Mouse (Mus musculus): ENCODE results near the gene Ophn1.
A peak's percentile ranks its signal among the peaks of the same experiment; 100 is the strongest.

Ophn1 gene

GRCm38 (mm10) chrX:98890406-98891116 is at the start of gene Ophn1:
Gene Ophn1 (minus strand): TSS chrX:98891025.
- DNase-seq (ENCODE audit: low spot score), result peak; percentile 59

- peak; percentile 71 for DNase-seq (ENCODE audit: low spot score)
Measured at GRCm38 (mm10) chrX:98937555-98938294, 46.9 kb upstream of the Ophn1 start.

- DNase-seq (ENCODE audit: low spot score), result peak; percentile 92
Measured at GRCm38 (mm10) chrX:98936707-98937554, 46.1 kb upstream of the Ophn1 start.

- no peak for DNase-seq (ENCODE audit: low spot score)
Measured at GRCm38 (mm10) chrX:98936101-98936500, 45.3 kb upstream of the Ophn1 start, which contains the start of gene Yipf6. Gene Yipf6 (plus strand): TSS chrX:98936316.

GRCm38 (mm10) chrX:98919423-98919822 is 28.6 kb upstream of the Ophn1 start:
- no peak for DNase-seq (ENCODE audit: low spot score)

GRCm38 (mm10) chrX:98908910-98909309 is 18.1 kb upstream of the Ophn1 start:
- no peak for DNase-seq (ENCODE audit: low spot score)

GRCm38 (mm10) chrX:98904226-98904625 is 13.4 kb upstream of the Ophn1 start:
- no peak for DNase-seq (ENCODE audit: low spot score)

GRCm38 (mm10) chrX:98898307-98898706 is 7.5 kb upstream of the Ophn1 start:
- no peak for DNase-seq (ENCODE audit: low spot score)

GRCm38 (mm10) chrX:98890072-98890405 is 786 bp downstream of the Ophn1 start:
- peak; percentile 3 for DNase-seq (ENCODE audit: low spot score)

GRCm38 (mm10) chrX:98881983-98882382 is 8.8 kb downstream of the Ophn1 start:
- DNase-seq (ENCODE audit: low spot score), result no peak

GRCm38 (mm10) chrX:98881085-98881484 is 9.7 kb downstream of the Ophn1 start:
- DNase-seq (ENCODE audit: low spot score), result no peak

GRCm38 (mm10) chrX:98880314-98880713 is 10.5 kb downstream of the Ophn1 start:
- DNase-seq (ENCODE audit: low spot score), result no peak

GRCm38 (mm10) chrX:98875144-98875543 is 15.7 kb downstream of the Ophn1 start:
- no peak for DNase-seq (ENCODE audit: low spot score)

GRCm38 (mm10) chrX:98874086-98874485 is 16.7 kb downstream of the Ophn1 start:
- DNase-seq (ENCODE audit: low spot score), result no peak

- DNase-seq (ENCODE audit: low spot score), result no peak
Measured at GRCm38 (mm10) chrX:98872064-98872463, 18.8 kb downstream of the Ophn1 start.

- no peak for DNase-seq (ENCODE audit: low spot score)
Measured at GRCm38 (mm10) chrX:98870541-98870940, 20.3 kb downstream of the Ophn1 start.

- no peak for DNase-seq (ENCODE audit: low spot score)
Measured at GRCm38 (mm10) chrX:98869735-98870134, 21.1 kb downstream of the Ophn1 start.

- DNase-seq (ENCODE audit: low spot score), result no peak
Measured at GRCm38 (mm10) chrX:98869165-98869564, 21.7 kb downstream of the Ophn1 start.

GRCm38 (mm10) chrX:98860167-98860566 is 30.7 kb downstream of the Ophn1 start:
- no peak for DNase-seq (ENCODE audit: low spot score)

- no peak for DNase-seq (ENCODE audit: low spot score)
Measured at GRCm38 (mm10) chrX:98856046-98856445, 34.8 kb downstream of the Ophn1 start.

- DNase-seq (ENCODE audit: low spot score), result no peak
Measured at GRCm38 (mm10) chrX:98850869-98851268, 40.0 kb downstream of the Ophn1 start.

GRCm38 (mm10) chrX:98841606-98842005 is 49.2 kb downstream of the Ophn1 start:
- no peak for DNase-seq (ENCODE audit: low spot score)

- DNase-seq (ENCODE audit: low spot score), result no peak
Measured at GRCm38 (mm10) chrX:98835989-98836388, 54.8 kb downstream of the Ophn1 start.

Data from ovary, postnatal 10 days (tissue).